Mouse (Mus musculus) megakaryocyte, embryonic 14.5 days (primary cell): ENCODE results near the gene Zfp36l2.

ENCODE experiments used
- FLI1 ChIP-seq: IDR thresholded peaks from 2 replicates; pipeline ENCODE4 v1.6.1; 2012; ENCODE audit warnings: low read length, inconsistent platforms, mixed read lengths
- GATA1 ChIP-seq: IDR thresholded peaks from 3 replicates; pipeline ENCODE4 v1.6.1; 2012; ENCODE audit warnings: mixed read lengths, low read length, inconsistent platforms, borderline replicate concordance

DNA sequence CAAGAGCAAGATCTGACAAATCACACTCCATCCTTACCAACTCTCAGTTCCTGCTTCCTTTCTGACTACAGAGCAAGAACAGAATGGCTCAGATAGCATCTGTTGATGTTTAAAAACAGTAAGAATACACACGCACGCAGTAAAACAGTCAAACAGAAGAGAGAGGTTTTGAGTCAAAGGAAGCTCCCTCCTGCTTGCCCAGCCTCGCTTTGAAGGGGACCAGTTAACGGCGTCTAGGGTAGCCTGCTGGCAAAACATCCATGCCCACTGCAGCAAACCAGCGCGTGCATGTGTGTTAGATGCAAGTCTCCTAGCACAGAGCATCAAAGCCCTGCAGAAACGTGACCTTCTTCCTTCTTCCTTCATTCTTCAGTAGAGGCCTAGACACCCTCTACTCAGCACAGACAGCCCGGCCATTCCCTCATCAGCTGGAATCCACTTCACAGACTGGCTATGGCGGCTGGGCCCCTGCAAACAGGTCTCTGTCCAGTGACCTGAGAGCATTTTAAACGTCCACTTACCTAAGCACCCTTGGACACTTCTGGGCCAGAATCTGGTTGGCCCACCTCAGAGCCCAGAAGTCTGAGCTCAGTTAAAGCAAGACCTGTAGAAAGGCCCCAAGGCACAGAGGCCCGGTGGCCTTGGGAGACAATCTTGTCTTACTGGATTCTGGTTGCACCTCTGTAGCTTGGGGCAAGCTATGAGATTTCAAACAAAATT lies 24.5 kb downstream of the Zfp36l2 start:
- TF ChIP-seq GATA1: no peak
- TF ChIP-seq FLI1: no peak
